Mouse (Mus musculus) ES-Bruce4 (cell line): ENCODE results near the gene Kif21a. TPM values are rescaled to one million over a fixed set of nuclear protein-coding genes. Genes with fewer than 3 reads are reported as not detected.

Experiments used
- H3K27ac ChIP-seq: 2 replicates; pipeline ENCODE4 v1.5.1; 2012; ENCODE audit warnings: low read length, inconsistent platforms; ENCODE audit not compliant: insufficient read depth
- H3K27me3 ChIP-seq: 2 replicates; pipeline ENCODE4 v1.6.1; 2012; ENCODE audit warnings: mild to moderate bottlenecking, low read length, inconsistent platforms; ENCODE audit not compliant: control insufficient read depth, poor library complexity, insufficient read depth, severe bottlenecking
- H3K36me3 ChIP-seq: 2 replicates; pipeline ENCODE4 v1.6.1; 2012; ENCODE audit warnings: inconsistent platforms, mild to moderate bottlenecking, low read length, moderate library complexity; ENCODE audit not compliant: control insufficient read depth, poor library complexity, insufficient read depth, severe bottlenecking
- H3K4me1 ChIP-seq: one replicate; pipeline ENCODE4 v1.8.1; 2011; ENCODE audit warnings: low read length; ENCODE audit not compliant: control insufficient read depth, insufficient read depth
- H3K4me3 ChIP-seq: 2 replicates; pipeline ENCODE4 v1.5.1; 2011; ENCODE audit warnings: low read depth, mild to moderate bottlenecking, low read length
- H3K9ac ChIP-seq: 2 replicates; pipeline ENCODE4 v1.6.1; 2012; ENCODE audit warnings: low read depth, mild to moderate bottlenecking, inconsistent platforms; ENCODE audit not compliant: poor library complexity, severe bottlenecking
- H3K9me3 ChIP-seq: replicated peaks from 2 replicates; pipeline ENCODE4 v1.6.1; 2012; ENCODE audit warnings: mild to moderate bottlenecking, low read length, inconsistent platforms; ENCODE audit not compliant: control insufficient read depth, poor library complexity, insufficient read depth, severe bottlenecking
- CTCF ChIP-seq: IDR thresholded peaks from one replicate; pipeline ENCODE4 v1.8.1; 2011; ENCODE audit warnings: low read depth, low read length
- EP300 ChIP-seq: IDR thresholded peaks from 2 replicates; pipeline ENCODE4 v1.6.1; 2011; ENCODE audit warnings: low read depth, low read length; ENCODE audit not compliant: insufficient read depth
- POLR2A ChIP-seq: IDR thresholded peaks from one replicate; pipeline ENCODE4 v1.8.1; 2011; ENCODE audit warnings: low read length; ENCODE audit not compliant: insufficient read depth
- polyA plus RNA-seq: library from polyadenylated mRNA; stranded (reverse); fragments of >200 nt; gene quantifications from 2 replicates; pipeline ENCODE4 v1.2.4, GENCODE M21; 2011; ENCODE audit warnings: low read depth; ENCODE audit not compliant: missing spikeins, insufficient read depth, insufficient read length

Kif21a gene
- polyA plus RNA-seq, 1 experiment, result 17.0 TPM

DNA sequence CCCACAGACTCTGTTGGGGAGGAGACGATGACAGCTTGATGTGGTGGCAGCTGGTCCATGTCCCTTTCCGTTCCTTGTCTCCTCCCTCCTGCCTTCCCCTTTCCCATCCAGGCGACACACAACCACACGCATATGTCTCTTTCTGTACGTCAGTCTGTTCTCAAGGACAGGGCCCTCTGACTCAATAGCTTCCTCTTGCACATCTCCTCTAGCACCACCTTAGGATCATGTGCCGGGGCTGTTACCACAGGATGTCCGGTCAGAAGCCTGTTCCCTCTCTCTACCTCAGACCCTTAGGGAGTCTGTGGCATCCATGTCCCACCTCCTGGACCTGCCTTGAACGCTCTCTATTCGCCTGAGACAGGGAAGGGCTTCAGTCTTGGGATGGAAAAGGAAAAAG, 153.3 kb downstream of the Kif21a start:
- Histone ChIP-seq H3K4me1 (no peaks in the 10 kb centered on the region), H3K27ac (no peak overlapping the region), H3K27me3 (no peaks in the 10 kb centered on the region), H3K9ac (no peak overlapping the region), H3K4me3 (no peak overlapping the region), H3K36me3 (no peaks in the 10 kb centered on the region), H3K9me3 (no peaks in the 10 kb centered on the region)
- TF ChIP-seq POLR2A, result no peak
- TF ChIP-seq EP300, result no peak
- no peak for TF ChIP-seq CTCF

DNA sequence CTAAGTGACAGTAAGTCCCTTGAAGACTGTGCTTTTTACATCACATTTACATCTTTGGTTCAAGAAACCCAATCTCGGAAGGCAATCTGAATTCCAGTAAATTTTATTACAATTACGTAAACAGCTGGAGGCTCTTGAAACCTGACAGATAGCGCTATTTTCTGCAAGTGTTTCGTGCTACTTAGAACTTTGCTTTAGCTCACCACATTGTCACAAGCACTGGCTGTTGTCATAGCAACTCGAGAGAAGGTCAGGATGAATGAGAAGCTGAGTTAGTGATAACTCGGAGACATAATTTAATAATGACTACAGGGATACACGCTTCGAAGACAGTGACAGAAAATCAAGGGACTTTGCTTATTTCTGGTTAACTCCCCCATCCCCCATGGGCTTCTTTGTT, 162.3 kb downstream of the Kif21a start:
- H3K27me3 ChIP-seq, result no peaks in the 10 kb centered on the region
- no peak overlapping the region for H3K27ac ChIP-seq
- no peak for TF ChIP-seq CTCF
- TF ChIP-seq EP300, result no peak
- TF ChIP-seq POLR2A, result no peak
- H3K4me3 ChIP-seq, result no peak overlapping the region
- H3K9me3 ChIP-seq, result no peaks in the 10 kb centered on the region
- H3K9ac ChIP-seq, result no peak overlapping the region
- no peaks in the 10 kb centered on the region for H3K4me1 ChIP-seq
- H3K36me3 ChIP-seq, result no peaks in the 10 kb centered on the region

Other genes starting within 250 kb of the Kif21a start
- not detected in 2 replicates for gene Abcd2, start 141.9 kb upstream of the Kif21a start, polyA plus RNA-seq
- gene CN725425, start 149.5 kb upstream of the Kif21a start, polyA plus RNA-seq, result 1.4 and 2.2 TPM in 2 replicates